Mouse (Mus musculus) brain, embryonic 14.5 days (tissue): ENCODE measurements around the gene Isy1. TPM values are rescaled to one million over a fixed set of nuclear protein-coding genes. Genes with fewer than 3 reads are reported as not detected.
"Not testable (repeated sequence)": the region's sequence is repeated elsewhere in the genome, so short reads cannot be mapped to it uniquely, and the experiment has no call there.

Experiments used
- DNase-seq: peaks from one replicate; pipeline ENCODE4 v3.0.0-alpha.2; 2011; ENCODE audit warnings: low read depth
- CTCF ChIP-seq: fragments of 200-500 bp; IDR thresholded peaks from 2 replicates; pipeline ENCODE4 v1.5.1; 2012; ENCODE audit warnings: inconsistent platforms, mild to moderate bottlenecking, moderate library complexity, borderline replicate concordance; ENCODE audit not compliant: insufficient read depth, insufficient read length; ENCODE audit errors: extremely low read depth
- POLR2A ChIP-seq: fragments of 200-500 bp; IDR thresholded peaks from 2 replicates; pipeline ENCODE4 v1.6.1; 2012; ENCODE audit warnings: mild to moderate bottlenecking, inconsistent platforms, borderline replicate concordance; ENCODE audit not compliant: poor library complexity, insufficient read depth, insufficient read length, severe bottlenecking; ENCODE audit errors: extremely low read depth
- polyA plus RNA-seq: library from polyadenylated mRNA; depleted of rRNA; stranded (reverse); fragments of >200 nt; gene quantifications from 2 replicates; pipeline ENCODE4 v1.2.3, GENCODE M21; 2012; rRNA removed

Gene Isy1
- polyA plus RNA-seq, 1 experiment, result 38.3 TPM

GRCm38 (mm10) chr6:87779174-87780165 lies 59.1 kb downstream of the Isy1 start:
- DNase-seq, result no peak
- TF ChIP-seq CTCF, result peak; percentile 4; the same call in 1 of the 2 replicates
- no peak for TF ChIP-seq POLR2A

GRCm38 (mm10) chr6:87778294-87779173 lies 60.1 kb downstream of the Isy1 start:
- DNase-seq, result peak; percentile 4
- TF ChIP-seq CTCF (no peak), POLR2A (no peak)

- TF ChIP-seq POLR2A, result no peak
- TF ChIP-seq CTCF, result no peak
- DNase-seq, result no peak
These were observed 60.8 kb downstream of the Isy1 start, which contains the start of gene Gp9 for GRCm38 (mm10) chr6:87777842-87778241. Gene Gp9 (plus strand): TSS chr6:87778072.

DNA sequence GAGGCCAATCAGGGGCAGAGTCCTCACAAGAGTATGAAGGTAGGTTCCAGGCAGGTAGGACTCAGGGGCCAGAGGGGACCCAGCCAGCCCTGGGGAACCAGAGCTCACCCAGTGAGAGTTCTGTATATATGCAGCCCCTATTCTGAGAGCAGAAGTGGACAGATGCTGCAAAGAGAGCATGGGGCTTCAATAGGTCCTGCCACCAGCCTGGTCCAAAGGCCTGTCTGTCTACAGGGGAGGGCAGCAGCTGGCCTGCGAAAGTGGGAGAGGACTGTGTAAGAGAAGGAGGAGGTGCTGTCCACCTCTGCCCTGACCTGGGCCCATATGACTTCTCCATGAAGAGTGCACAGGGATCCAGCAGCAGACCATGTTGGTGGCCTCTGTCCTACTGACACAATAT lies 61.9 kb downstream of the Isy1 start:
- TF ChIP-seq POLR2A, result no peak
- no peak for TF ChIP-seq CTCF
- no peak for DNase-seq

DNA sequence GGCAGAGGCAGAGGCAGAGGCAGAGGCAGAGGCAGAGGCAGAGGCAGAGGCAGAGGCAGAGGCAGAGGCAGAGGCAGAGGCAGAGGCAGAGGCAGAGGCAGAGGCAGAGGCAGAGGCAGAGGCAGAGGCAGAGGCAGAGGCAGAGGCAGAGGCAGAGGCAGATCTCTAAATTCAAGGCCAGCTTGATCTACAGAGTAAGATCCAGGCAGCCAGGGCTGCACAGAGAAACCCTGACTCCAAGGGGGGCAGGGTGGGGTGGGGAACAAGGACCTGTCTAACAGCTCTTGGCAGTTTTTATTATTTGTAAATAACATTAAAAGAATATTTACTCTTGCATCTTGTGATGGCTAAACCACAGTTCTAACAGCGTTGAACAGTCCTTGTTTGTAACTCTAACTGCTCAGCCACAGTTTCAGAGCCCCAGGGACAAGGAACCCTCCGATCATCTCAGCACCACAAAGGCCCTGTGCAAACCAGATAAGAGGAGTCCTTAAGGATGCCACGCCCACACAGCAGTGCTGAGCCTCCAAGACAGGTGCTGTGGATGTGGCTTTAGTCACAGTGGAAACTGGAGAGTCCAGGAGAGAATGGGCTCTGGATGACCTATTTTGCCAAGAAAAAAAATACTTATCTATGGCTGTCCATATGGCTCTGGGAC lies 62.9 kb downstream of the Isy1 start:
- DNase-seq, result no peak

DNA sequence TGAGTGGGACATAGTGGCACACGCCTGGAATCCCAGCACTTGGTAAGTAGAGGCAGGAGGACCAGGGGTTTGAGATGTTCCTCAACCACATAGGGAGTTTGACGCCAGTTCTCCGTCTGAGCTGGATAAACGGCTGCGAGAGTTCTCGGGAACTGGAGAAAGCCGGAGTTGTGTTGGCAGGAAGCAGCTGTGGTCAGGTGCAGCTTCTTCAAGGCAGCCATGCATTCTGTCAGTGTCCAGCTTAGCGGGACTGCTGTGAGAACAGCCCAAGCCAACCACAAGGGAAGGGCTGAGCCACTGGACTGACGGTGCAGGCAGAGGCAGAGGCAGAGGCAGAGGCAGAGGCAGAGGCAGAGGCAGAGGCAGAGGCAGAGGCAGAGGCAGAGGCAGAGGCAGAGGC lies 63.7 kb downstream of the Isy1 start:
- DNase-seq, result no peak
- TF ChIP-seq POLR2A (no peak), CTCF (no peak)

More for the DNA sequence above, 62.9 kb downstream of the Isy1 start:
- TF ChIP-seq CTCF (no peak), POLR2A (no peak)

- no peak for DNase-seq
- TF ChIP-seq CTCF (no peak), POLR2A (no peak)
These were observed 64.1 kb downstream of the Isy1 start for GRCm38 (mm10) chr6:87774466-87774865.

DNA sequence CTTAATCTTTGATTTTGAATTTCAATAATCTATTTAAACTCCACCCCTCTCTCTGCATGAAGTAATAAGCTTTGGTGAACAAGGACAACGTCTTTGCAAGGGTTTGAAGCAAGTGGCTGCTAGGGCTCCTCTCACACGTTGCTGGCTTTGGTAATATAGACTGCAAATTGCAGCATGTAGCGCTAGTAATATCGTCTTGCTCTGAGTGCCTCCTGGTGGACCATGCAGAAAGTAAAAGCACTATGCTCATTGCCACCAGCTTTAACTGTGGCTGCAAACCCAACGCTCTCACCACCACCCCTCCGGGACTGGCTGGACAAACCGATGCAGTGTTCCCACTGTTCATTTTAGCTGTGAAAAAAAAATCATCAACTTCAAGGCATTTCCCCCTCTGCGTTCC lies 68.0 kb downstream of the Isy1 start:
- TF ChIP-seq POLR2A, result no peak
- TF ChIP-seq CTCF, result peak; percentile 35; the same call in 1 of the 2 replicates
- peak; percentile 27 for DNase-seq

DNA sequence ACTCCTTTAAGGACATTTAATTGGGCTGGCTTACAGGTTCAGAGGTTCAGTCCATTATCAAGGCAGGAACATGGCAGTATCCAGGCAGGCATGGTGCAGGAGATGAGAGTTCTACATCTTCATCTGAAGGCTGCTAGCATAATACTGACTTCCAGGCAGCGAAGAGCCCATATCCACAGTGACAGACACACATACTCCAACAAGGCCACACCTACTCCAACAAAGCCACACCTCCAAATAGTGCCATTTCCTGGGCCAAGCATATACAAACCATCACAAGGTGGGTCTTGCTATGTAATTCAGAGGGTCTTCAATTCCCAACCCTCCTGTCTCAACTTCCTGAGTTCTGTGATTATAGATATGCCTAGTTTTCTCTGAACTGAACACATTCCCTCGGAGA lies 74.3 kb downstream of the Isy1 start:
- not testable (repeated sequence) for DNase-seq

Other genes with a start within 250 kb of the Isy1 start
- gene Prokr1, start 248.1 kb downstream of the Isy1 start, polyA plus RNA-seq, result 2.4 TPM in 2 replicates
- gene Aplf, start 166.6 kb downstream of the Isy1 start, polyA plus RNA-seq, result 6.4 and 7.2 TPM in 2 replicates
- gene Efcc1, start 107.9 kb downstream of the Isy1 start, polyA plus RNA-seq, result 2.0 and 4.6 TPM in 2 replicates
- 0.50 and 1.3 TPM in 2 replicates for gene Gp9, start 60.7 kb downstream of the Isy1 start, polyA plus RNA-seq
- gene Rab43, start 26.6 kb downstream of the Isy1 start, polyA plus RNA-seq, result 13.4 and 14.3 TPM in 2 replicates
- gene Gm45140, start 3.0 kb downstream of the Isy1 start, polyA plus RNA-seq, result 5.9 and 6.8 TPM in 2 replicates
- gene Cnbp, start 12.3 kb upstream of the Isy1 start, polyA plus RNA-seq, result 264 and 299 TPM in 2 replicates
- 78.3 and 121 TPM in 2 replicates for gene Copg1, start 49.0 kb upstream of the Isy1 start, polyA plus RNA-seq
- 35.5 and 38.2 TPM in 2 replicates for gene Hmces, start 75.1 kb upstream of the Isy1 start, polyA plus RNA-seq
- 153 and 175 TPM in 2 replicates for gene H1fx, start 142.8 kb upstream of the Isy1 start, polyA plus RNA-seq
- 243 and 306 TPM in 2 replicates for gene Rab7, start 206.5 kb upstream of the Isy1 start, polyA plus RNA-seq
- gene Rpn1, start 245.7 kb upstream of the Isy1 start, polyA plus RNA-seq, result 215 and 219 TPM in 2 replicates